Mouse (Mus musculus) granulocyte monocyte progenitor cell, adult 5-6 weeks (primary cell): Measurements from ENCODE around the gene Olfr1257. TPM values are rescaled to one million over a fixed set of nuclear protein-coding genes. Genes with fewer than 3 reads are reported as not detected.
"Not testable (repeated sequence)": the region's sequence is repeated elsewhere in the genome, so short reads cannot be mapped to it uniquely, and the experiment has no call there.

Experiments
- ATAC-seq: replicated peaks from 2 replicates; pipeline ENCODE4 v1.8.0; 2016; ENCODE audit warnings: mild to moderate bottlenecking, moderate TSS enrichment, inconsistent platforms; ENCODE audit not compliant: poor library complexity, severe bottlenecking
- total RNA-seq, 2 experiments: library from RNA; stranded (forward) in 1 of 2; stranded (reverse) in 1 of 2; fragments of 200-712, 200-1000 nt in 1 of 2; fragments of >200 nt in 1 of 2; fragmentation: Nextera tagmentation in 1 of 2; gene quantifications; 2 replicates each; pipeline ENCODE4 v1.2.3; 2014 to 2017

Olfr1257 gene
- total RNA-seq (2014; fragmentation: Nextera tagmentation) (not detected in 2 replicates), total RNA-seq (2017) (not detected in 2 replicates)

GRCm38 (mm10) chr2:89878137-89878536 is at the start of gene Olfr1257:
Olfr1257 (plus strand) TSS chr2:89878437.
- no peak for ATAC-seq

GRCm38 (mm10) chr2:89841455-89841854 is 36.8 kb upstream of the Olfr1257 start, which contains the start of gene Olfr1256:
Olfr1256 (minus strand) TSS chr2:89841555.
- no peak for ATAC-seq

DNA sequence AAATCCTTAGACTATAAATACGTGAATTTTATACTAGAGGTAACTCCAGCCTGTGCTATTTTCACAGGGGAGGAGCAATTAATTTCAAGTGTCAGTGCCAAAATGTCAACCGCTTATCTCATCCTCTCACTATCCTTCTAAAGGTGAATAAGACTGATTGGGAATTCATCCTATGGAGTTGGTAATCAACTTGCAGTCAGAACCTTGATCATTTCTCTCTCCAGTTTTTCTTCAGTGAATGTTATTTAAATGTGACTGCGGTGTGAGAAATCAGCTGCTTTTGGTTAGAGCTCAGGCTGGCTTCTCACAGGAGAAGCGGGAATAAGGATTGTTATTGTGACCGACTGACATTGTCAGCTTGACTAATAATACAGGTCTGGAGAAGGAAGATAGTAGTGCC is 30.1 kb upstream of the Olfr1257 start, which contains the start of gene Olfr48:
TSS of gene Olfr48 (minus strand) at position 101 of the 400 bp plus-strand sequence.
- ATAC-seq: no peak

- no peak for ATAC-seq
Measured at GRCm38 (mm10) chr2:89849230-89849629, 29.0 kb upstream of the Olfr1257 start.

DNA sequence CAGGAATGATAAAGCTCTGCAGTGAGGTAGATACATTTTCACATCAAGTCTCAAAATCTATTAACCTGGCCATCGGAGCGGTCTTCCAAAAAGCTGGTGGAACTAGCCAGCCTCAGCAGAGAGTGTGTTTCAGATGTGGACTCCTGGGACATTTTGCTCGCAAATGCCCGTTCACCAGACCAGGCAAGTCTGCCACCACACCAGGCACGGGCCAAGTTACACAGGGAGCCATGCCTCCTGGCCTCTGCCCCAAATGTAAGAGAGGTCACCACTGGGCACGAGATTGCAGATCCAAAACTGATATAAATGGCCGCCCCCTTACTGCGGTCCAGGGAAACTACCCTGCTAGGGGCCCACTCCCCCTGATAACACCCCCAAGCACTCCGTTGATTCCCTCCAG is 34.4 kb downstream of the Olfr1257 start:
- ATAC-seq: not testable (repeated sequence)

DNA sequence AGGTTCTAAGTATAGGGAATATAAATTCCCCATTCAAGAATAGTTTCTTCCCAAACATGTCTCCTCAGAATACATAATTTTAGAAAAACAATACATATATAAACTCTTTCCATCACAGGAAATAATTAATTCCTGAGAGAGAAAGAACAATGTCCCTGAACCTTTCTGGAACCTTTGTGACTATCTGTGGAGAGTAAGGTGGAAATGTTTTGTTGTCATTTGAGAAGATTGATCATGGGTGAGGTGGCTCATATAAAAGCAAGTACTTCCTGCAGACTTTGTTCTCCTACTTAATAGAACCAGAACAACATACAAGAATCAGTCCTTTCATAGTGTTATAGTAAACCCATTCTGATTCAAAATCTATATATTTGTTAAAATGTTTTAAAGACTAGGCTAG is 48.8 kb downstream of the Olfr1257 start, which contains the start of gene Olfr1258:
TSS of gene Olfr1258 (plus strand) at position 301 of the 400 bp plus-strand sequence.
- ATAC-seq: no peak

Other genes starting within 250 kb of the Olfr1257 start
- not detected in 2 replicates for gene Olfr1249, start 243.5 kb upstream of the Olfr1257 start, total RNA-seq (2014; fragmentation: Nextera tagmentation)
- gene Olfr1249, start 243.5 kb upstream of the Olfr1257 start, total RNA-seq (2017): not detected in 2 replicates
- gene Olfr1250, start 217.0 kb upstream of the Olfr1257 start, total RNA-seq (2014; fragmentation: Nextera tagmentation): not detected in 2 replicates
- not detected in 2 replicates for gene Olfr1250, start 217.0 kb upstream of the Olfr1257 start, total RNA-seq (2017)
- gene Olfr1251, start 206.5 kb upstream of the Olfr1257 start, total RNA-seq (2014; fragmentation: Nextera tagmentation): not detected in 2 replicates
- not detected in 2 replicates for gene Olfr1251, start 206.5 kb upstream of the Olfr1257 start, total RNA-seq (2017)
- gene Olfr1252, start 153.4 kb upstream of the Olfr1257 start, total RNA-seq (2014; fragmentation: Nextera tagmentation): not detected in 2 replicates
- gene Olfr1252, start 153.4 kb upstream of the Olfr1257 start, total RNA-seq (2017): not detected in 2 replicates
- not detected in 2 replicates for gene Olfr1253, start 121.3 kb upstream of the Olfr1257 start, total RNA-seq (2014; fragmentation: Nextera tagmentation)
- gene Olfr1253, start 121.3 kb upstream of the Olfr1257 start, total RNA-seq (2017): not detected in 2 replicates
- gene Olfr1254, start 84.8 kb upstream of the Olfr1257 start, total RNA-seq (2014; fragmentation: Nextera tagmentation): not detected in 2 replicates
- gene Olfr1254, start 84.8 kb upstream of the Olfr1257 start, total RNA-seq (2017): not detected in 2 replicates
- gene Olfr1255, start 66.4 kb upstream of the Olfr1257 start, total RNA-seq (2014; fragmentation: Nextera tagmentation): not detected in 2 replicates
- not detected in 2 replicates for gene Olfr1255, start 66.4 kb upstream of the Olfr1257 start, total RNA-seq (2017)
- gene Olfr1256, start 36.9 kb upstream of the Olfr1257 start, total RNA-seq (2014; fragmentation: Nextera tagmentation): not detected in 2 replicates
- gene Olfr1256, start 36.9 kb upstream of the Olfr1257 start, total RNA-seq (2017): not detected in 2 replicates
- gene Olfr48, start 30.2 kb upstream of the Olfr1257 start, total RNA-seq (2014; fragmentation: Nextera tagmentation): not detected in 2 replicates
- not detected in 2 replicates for gene Olfr48, start 30.2 kb upstream of the Olfr1257 start, total RNA-seq (2017)
- not detected in 2 replicates for gene Olfr1258, start 48.9 kb downstream of the Olfr1257 start, total RNA-seq (2014; fragmentation: Nextera tagmentation)
- not detected in 2 replicates for gene Olfr1258, start 48.9 kb downstream of the Olfr1257 start, total RNA-seq (2017)
- not detected in 2 replicates for gene Olfr1259, start 70.2 kb downstream of the Olfr1257 start, total RNA-seq (2014; fragmentation: Nextera tagmentation)
- not detected in 2 replicates for gene Olfr1259, start 70.2 kb downstream of the Olfr1257 start, total RNA-seq (2017)
- not detected in 2 replicates for gene Olfr1260, start 95.9 kb downstream of the Olfr1257 start, total RNA-seq (2014; fragmentation: Nextera tagmentation)
- gene Olfr1260, start 95.9 kb downstream of the Olfr1257 start, total RNA-seq (2017): not detected in 2 replicates
- gene Olfr1261, start 112.8 kb downstream of the Olfr1257 start, total RNA-seq (2014; fragmentation: Nextera tagmentation): not detected in 2 replicates
- not detected in 2 replicates for gene Olfr1261, start 112.8 kb downstream of the Olfr1257 start, total RNA-seq (2017)
- gene Olfr1262, start 121.7 kb downstream of the Olfr1257 start, total RNA-seq (2014; fragmentation: Nextera tagmentation): not detected in 2 replicates
- not detected in 2 replicates for gene Olfr1262, start 121.7 kb downstream of the Olfr1257 start, total RNA-seq (2017)
- gene Olfr1263, start 133.7 kb downstream of the Olfr1257 start, total RNA-seq (2014; fragmentation: Nextera tagmentation): not detected in 2 replicates
- gene Olfr1263, start 133.7 kb downstream of the Olfr1257 start, total RNA-seq (2017): not detected in 2 replicates
- not detected in 2 replicates for gene Olfr1264, start 147.1 kb downstream of the Olfr1257 start, total RNA-seq (2014; fragmentation: Nextera tagmentation)
- not detected in 2 replicates for gene Olfr1264, start 147.1 kb downstream of the Olfr1257 start, total RNA-seq (2017)
- gene Olfr1265, start 156.9 kb downstream of the Olfr1257 start, total RNA-seq (2014; fragmentation: Nextera tagmentation): not detected in 2 replicates
- gene Olfr1265, start 156.9 kb downstream of the Olfr1257 start, total RNA-seq (2017): not detected in 2 replicates
- gene Olfr140, start 185.2 kb downstream of the Olfr1257 start, total RNA-seq (2014; fragmentation: Nextera tagmentation): not detected in 2 replicates
- gene Olfr140, start 185.2 kb downstream of the Olfr1257 start, total RNA-seq (2017): not detected in 2 replicates
- gene Olfr1269, start 243.0 kb downstream of the Olfr1257 start, total RNA-seq (2014; fragmentation: Nextera tagmentation): not detected in 2 replicates
- not detected in 2 replicates for gene Olfr1269, start 243.0 kb downstream of the Olfr1257 start, total RNA-seq (2017)